Mouse (Mus musculus): ENCODE data around the gene Creld1. TPM values are rescaled to one million over a fixed set of nuclear protein-coding genes. Genes with fewer than 3 reads are reported as not detected.

The Creld1 gene
- 43.0 and 44.8 TPM in 2 replicates for polyA plus RNA-seq (2012; rRNA removed)

DNA sequence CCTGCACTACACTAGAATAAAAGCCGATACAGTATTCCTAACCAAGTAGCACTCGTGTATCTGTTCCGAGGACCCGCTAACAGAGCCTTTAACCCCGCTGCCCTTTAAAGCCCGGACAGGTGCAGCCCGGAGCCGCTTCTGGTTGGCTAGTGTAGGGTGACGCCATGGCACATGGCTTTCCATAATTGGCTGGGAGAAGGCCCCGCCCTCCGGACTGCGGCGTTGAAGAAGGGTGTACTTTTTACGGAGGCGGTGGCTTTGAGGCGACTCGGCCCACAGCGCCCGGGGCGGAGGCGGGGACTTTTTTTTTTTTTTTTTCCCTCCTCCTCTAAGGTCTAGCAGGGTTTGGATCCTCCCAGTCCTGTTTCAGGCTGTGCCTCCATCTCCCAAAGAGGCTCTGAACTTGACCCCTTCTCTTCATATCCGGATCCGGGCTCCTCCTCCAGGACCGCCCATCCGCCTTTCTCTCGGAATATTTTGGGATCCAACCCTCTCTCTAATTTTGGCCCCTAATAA lies at the start of gene Creld1:
Gene Creld1, plus strand, starts transcription at position 198 of the 516 bp plus-strand sequence.

DNA sequence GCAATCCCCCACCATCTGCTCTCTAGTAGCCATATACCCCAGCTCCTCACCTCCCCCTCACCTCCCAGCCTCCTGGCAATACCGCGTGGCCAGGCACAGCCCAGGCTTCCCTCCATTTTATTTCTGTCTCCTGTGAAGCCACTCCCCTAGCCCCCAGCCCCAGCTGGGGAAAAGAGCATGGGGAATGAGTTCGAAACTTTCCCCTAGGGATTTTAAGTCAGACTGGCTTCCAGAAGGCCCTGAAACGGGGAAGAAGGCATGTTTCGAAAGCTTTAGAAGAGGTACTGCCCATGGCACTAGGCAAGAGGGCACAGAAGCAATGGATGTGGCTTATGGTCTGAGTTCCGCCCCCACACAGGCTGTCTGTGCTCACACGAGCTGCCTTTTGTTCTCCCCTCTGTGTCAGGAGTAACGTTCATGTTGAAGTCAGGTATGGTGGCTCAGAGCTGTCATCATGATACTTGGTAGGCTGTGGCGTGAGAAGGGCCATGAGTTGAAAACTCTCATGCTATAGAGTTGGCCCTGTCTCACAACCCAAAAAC lies 47.4 kb upstream of the Creld1 start, which contains the start of gene Cidec:
Gene Cidec, minus strand, starts transcription at position 97 of the 542 bp plus-strand sequence.

DNA sequence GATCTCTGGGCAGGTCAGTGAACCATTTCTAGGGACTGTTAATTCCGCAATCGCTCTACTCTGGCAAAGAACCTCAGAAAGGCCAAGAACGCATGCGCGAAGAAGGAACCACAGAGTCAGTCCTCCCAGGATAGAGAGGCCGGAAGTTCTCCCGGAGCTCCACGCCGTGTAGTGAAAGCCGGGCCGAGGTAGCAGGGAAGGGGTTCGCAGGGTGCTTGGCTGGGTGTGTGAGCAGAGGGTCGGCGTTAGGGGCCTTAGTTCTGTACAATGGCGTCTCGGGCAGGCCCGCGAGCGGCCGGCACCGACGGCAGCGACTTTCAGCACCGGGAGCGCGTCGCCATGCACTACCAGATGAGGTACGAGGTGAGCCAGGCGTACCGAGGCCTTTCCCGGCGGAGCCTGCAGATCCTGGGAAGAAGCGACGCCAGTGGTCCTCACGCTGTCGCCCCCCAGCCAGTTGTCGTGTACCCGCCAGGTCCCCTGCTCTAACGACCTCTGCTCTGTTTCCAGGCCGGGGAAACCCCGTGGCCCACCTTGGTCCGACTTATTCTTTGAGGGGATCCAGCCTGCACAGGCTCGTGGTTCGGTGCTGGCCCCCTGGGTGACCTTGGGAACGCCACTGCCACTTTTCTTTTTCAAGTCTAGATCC lies 40.5 kb upstream of the Creld1 start, which contains the start of gene Jagn1:
Gene Jagn1, plus strand, starts transcription at position 128 of the 649 bp plus-strand sequence.

DNA sequence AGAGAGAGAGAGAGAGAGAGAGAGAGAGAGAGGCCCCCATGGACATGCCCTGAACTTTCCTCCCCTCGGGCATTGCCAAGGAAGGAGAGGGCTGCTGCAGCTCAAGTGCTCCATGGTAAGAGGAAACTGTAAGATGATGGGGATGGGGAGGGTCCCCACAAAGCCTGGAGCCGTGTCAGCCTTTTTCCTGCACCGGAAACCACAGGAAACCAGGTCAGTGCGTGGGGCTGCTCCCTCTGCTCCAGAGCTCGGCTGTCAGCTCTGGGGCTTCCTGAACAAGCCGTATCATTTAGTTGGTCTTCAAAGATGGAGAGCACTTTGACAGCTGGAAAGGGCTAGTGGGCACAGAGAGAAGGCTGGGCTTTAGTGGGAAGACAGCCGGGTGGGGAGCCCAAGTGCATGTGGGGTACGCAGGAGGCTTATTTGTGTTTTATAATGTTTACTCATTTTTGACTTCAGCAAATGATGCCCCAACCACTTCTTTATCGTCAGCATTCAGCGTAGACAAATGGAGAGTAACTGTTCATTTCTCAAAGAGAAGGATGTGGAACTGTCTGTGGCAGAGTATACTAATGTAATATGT lies 25.1 kb upstream of the Creld1 start, which contains the start of gene Il17re:
Gene Il17re, plus strand, starts transcription at position 533 of the 583 bp plus-strand sequence.

GRCm38 (mm10) chr6:113471297-113471936 lies 11.7 kb upstream of the Creld1 start, which contains the start of gene Il17rc:
TSS of gene Il17rc (plus strand) at chr6:113471427.

DNA sequence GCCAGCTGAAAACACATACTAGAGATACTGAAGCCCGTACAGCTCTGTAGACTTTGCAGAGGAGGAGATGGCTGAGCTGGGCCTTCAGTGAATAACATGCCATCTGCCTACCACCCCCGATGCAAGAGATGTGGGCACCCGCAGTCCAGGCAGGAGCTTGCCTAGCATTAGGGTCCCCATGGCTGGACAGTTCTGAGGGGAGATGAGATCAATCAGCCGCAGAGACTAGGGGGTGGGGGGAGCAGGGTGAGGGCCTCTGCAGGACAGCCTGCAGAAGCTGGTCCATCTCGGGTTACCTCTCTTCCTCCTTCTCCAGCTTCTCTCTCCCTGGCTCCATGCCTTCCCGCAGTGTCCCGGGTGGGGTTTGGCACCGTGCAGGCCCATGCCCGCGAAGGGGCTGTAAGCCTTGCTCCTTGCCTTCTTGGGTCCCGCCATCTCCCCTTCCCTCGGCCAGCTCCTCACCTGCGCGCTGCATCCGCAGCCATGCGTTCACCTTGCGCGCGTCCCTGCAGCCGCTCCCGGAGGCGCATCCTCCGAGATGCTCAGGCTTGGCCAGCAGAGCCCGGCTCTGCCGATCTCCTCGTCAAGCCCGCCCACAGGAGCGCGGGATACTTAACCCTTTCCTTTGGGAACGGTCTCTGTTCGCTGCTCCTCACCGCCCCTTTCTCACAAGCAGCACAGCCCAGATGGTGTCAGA lies 18.4 kb downstream of the Creld1 start, which contains the start of gene Prrt3:
Gene Prrt3, minus strand, starts transcription at position 544 of the 697 bp plus-strand sequence.

DNA sequence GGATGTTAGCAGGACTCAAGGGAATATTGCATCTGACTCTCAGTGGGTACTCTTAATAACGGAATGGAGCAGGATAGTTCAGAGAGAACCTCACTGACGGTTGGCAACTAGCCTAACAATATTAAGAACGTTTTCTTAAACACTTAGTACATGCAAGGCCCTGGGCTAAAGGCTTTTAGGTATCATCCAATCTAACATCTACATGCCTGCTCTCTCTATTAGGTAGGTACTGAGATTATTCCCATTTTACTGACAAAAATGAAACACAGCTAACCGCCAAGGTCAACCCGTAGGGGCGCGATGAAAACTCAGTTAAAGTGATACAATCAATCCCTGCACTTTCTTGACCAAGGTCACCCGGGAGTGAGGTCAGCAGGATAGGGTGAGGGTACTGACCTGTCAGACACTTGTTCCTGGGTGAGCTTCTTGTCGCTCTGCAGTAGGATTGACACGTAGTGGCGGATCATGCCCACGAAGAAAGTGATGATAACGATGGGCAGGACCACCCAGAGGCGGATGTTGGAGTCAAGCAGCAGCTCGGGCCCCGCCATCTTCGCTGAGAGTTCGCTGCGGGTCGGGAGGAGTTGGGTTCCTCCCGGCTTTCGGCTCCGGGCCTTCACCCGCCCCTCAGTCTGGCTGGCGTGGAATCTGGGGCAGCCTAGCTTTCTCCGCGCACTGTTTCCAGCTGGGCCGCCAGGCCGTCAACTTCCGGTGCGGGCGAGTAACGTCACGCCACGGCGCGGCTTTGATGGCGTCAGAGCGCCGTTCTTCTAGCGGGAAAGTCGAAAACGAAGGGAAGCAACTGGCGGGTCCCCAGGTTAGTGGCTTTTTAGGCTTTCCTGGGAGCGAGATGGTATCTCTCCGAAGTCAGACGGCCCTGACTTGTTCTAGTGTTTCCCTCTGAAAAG lies 48.1 kb downstream of the Creld1 start, which contains the start of the genes Emc3 and Fancd2:
Gene Emc3, minus strand, starts transcription at position 721 of the 908 bp plus-strand sequence.
Gene Fancd2, plus strand, starts transcription at position 751 of the 908 bp plus-strand sequence.

Other genes with a start within 250 kb of the Creld1 start
- 33.4 and 34.9 TPM in 2 replicates for gene Mtmr14, start 245.5 kb upstream of the Creld1 start, polyA plus RNA-seq (2012; rRNA removed)
- gene Cpne9, start 201.0 kb upstream of the Creld1 start, polyA plus RNA-seq (2012; rRNA removed), result 3.1 and 9.4 TPM in 2 replicates
- gene Brpf1, start 176.2 kb upstream of the Creld1 start, polyA plus RNA-seq (2012; rRNA removed), result 28.8 and 28.9 TPM in 2 replicates
- 14.3 and 16.3 TPM in 2 replicates for gene Ogg1, start 156.3 kb upstream of the Creld1 start, polyA plus RNA-seq (2012; rRNA removed)
- gene Camk1, start 139.3 kb upstream of the Creld1 start, polyA plus RNA-seq (2012; rRNA removed), result 102 and 103 TPM in 2 replicates
- gene Tada3, start 105.4 kb upstream of the Creld1 start, polyA plus RNA-seq (2012; rRNA removed), result 70.0 and 78.9 TPM in 2 replicates
- gene Arpc4, start 105.2 kb upstream of the Creld1 start, polyA plus RNA-seq (2012; rRNA removed), result 132 and 137 TPM in 2 replicates
- gene Ttll3, start 94.0 kb upstream of the Creld1 start, polyA plus RNA-seq (2012; rRNA removed), result 22.2 and 22.8 TPM in 2 replicates
- gene Rpusd3, start 64.0 kb upstream of the Creld1 start, polyA plus RNA-seq (2012; rRNA removed), result 20.9 and 21.9 TPM in 2 replicates
- 0.04 and 0.07 TPM in 2 replicates for gene Cidec, start 47.5 kb upstream of the Creld1 start, polyA plus RNA-seq (2012; rRNA removed)
- gene Jagn1, start 40.7 kb upstream of the Creld1 start, polyA plus RNA-seq (2012; rRNA removed), result 69.3 and 70.5 TPM in 2 replicates
- gene Il17re, start 24.8 kb upstream of the Creld1 start, polyA plus RNA-seq (2012; rRNA removed), result 0.13 and 0.36 TPM in 2 replicates
- gene Il17rc, start 11.9 kb upstream of the Creld1 start, polyA plus RNA-seq (2012; rRNA removed), result 3.5 and 4.0 TPM in 2 replicates
- gene Prrt3, start 18.6 kb downstream of the Creld1 start, polyA plus RNA-seq (2012; rRNA removed), result 13.0 and 13.1 TPM in 2 replicates
- 74.1 and 76.8 TPM in 2 replicates for gene Emc3, start 48.4 kb downstream of the Creld1 start, polyA plus RNA-seq (2012; rRNA removed)
- gene Fancd2, start 48.4 kb downstream of the Creld1 start, polyA plus RNA-seq (2012; rRNA removed), result 4.5 and 4.6 TPM in 2 replicates
- 0.04 TPM in 1 of 2 replicates, not detected in the other for gene Fancd2os, start 117.4 kb downstream of the Creld1 start, polyA plus RNA-seq (2012; rRNA removed)
- 247 and 262 TPM in 2 replicates for gene Brk1, start 121.5 kb downstream of the Creld1 start, polyA plus RNA-seq (2012; rRNA removed)
- 55.8 and 61.6 TPM in 2 replicates for gene Vhl, start 140.7 kb downstream of the Creld1 start, polyA plus RNA-seq (2012; rRNA removed)
- gene Irak2, start 155.2 kb downstream of the Creld1 start, polyA plus RNA-seq (2012; rRNA removed), result 4.9 and 5.6 TPM in 2 replicates
- 32.8 and 33.1 TPM in 2 replicates for gene Tatdn2, start 213.8 kb downstream of the Creld1 start, polyA plus RNA-seq (2012; rRNA removed)
- 0.13 and 0.47 TPM in 2 replicates for gene Ghrl, start 236.6 kb downstream of the Creld1 start, polyA plus RNA-seq (2012; rRNA removed)

All from central nervous system, embryonic 18 days (tissue).